Mouse (Mus musculus): Measurements from ENCODE around the gene Atg5.

GRCm38 (mm10) chr10:44388706-44389233 lies 120.6 kb downstream of the Atg5 start:
- TF ChIP-seq CTCF (IDR thresholded peaks at IDR 0.05) (no peak), EP300 (IDR thresholded peaks at IDR 0.05) (no peak)

All from lung, postnatal 0 days (tissue).